Mouse (Mus musculus): ENCODE data around the gene Rnpep. TPM values are rescaled to one million over a fixed set of nuclear protein-coding genes. Genes with fewer than 3 reads are reported as not detected.

Gene Rnpep
- total and polyA plus RNA-seq, 2 experiments from 2014 or later: 50.5 to 61.4 TPM

- Histone ChIP-seq H3K27me3 (ENCODE audit: insufficient read depth, low read length) (no peaks in the 10 kb centered on the region), H3K9ac (replicated peaks; ENCODE audit: low read length) (no peak overlapping the region), H3K9me3 (ENCODE audit: low read length) (no peaks in the 10 kb centered on the region), H3K36me3 (ENCODE audit: insufficient read depth, low read length) (no peaks in the 10 kb centered on the region), H3K4me3 (ENCODE audit: low read length) (no peak overlapping the region), H3K4me1 (ENCODE audit: insufficient read depth, low read length) (no peaks in the 10 kb centered on the region), H3K4me2 (ENCODE audit: low read depth, low read length) (no peak overlapping the region), H3K27ac (no peak overlapping the region)
- WGBS: 86% methylated on average over 9 of the region's 9 CpGs
- ATAC-seq: no peak
- no peak for DNase-seq (ENCODE audit: low spot score)
- no peak for TF ChIP-seq CTCF (IDR thresholded peaks at IDR 0.05; ENCODE audit: low read depth)
These were observed 69.9 kb downstream of the Rnpep start for GRCm38 (mm10) chr1:135213772-135214640.

Other genes with a start within 250 kb of the Rnpep start
- 4.6 and 5.0 TPM in 2 replicates for gene Lgr6, start 178.8 kb downstream of the Rnpep start, total RNA-seq (2014; rRNA removed)
- 2.7 and 3.1 TPM in 2 replicates for gene Lgr6, start 178.8 kb downstream of the Rnpep start, polyA plus RNA-seq (2015; fragmentation: Nextera tagmentation; extraction: Ambion mirVana)
- 0.10 and 0.54 TPM in 2 replicates for gene Ptpn7, start 151.4 kb downstream of the Rnpep start, total RNA-seq (2014; rRNA removed)
- gene Ptpn7, start 151.4 kb downstream of the Rnpep start, polyA plus RNA-seq (2015; fragmentation: Nextera tagmentation; extraction: Ambion mirVana): 0.10 and 0.11 TPM in 2 replicates
- gene Arl8a, start 137.3 kb downstream of the Rnpep start, total RNA-seq (2014; rRNA removed): 251 and 277 TPM in 2 replicates
- 329 and 369 TPM in 2 replicates for gene Arl8a, start 137.3 kb downstream of the Rnpep start, polyA plus RNA-seq (2015; fragmentation: Nextera tagmentation; extraction: Ambion mirVana)
- 42.6 and 66.3 TPM in 2 replicates for gene Gpr37l1, start 116.4 kb downstream of the Rnpep start, total RNA-seq (2014; rRNA removed)
- 24.9 and 32.1 TPM in 2 replicates for gene Gpr37l1, start 116.4 kb downstream of the Rnpep start, polyA plus RNA-seq (2015; fragmentation: Nextera tagmentation; extraction: Ambion mirVana)
- 0.10 TPM in 1 of 2 replicates, not detected in the other for gene Elf3, start 25.5 kb downstream of the Rnpep start, total RNA-seq (2014; rRNA removed)
- gene Elf3, start 25.5 kb downstream of the Rnpep start, polyA plus RNA-seq (2015; fragmentation: Nextera tagmentation; extraction: Ambion mirVana): 0.42 and 0.54 TPM in 2 replicates
- 13.5 and 45.2 TPM in 2 replicates for gene Timm17a, start 29.7 kb upstream of the Rnpep start, total RNA-seq (2014; rRNA removed)
- 201 and 205 TPM in 2 replicates for gene Timm17a, start 29.7 kb upstream of the Rnpep start, polyA plus RNA-seq (2015; fragmentation: Nextera tagmentation; extraction: Ambion mirVana)
- 0.47 TPM in 1 of 2 replicates, not detected in the other for gene Lmod1, start 40.7 kb upstream of the Rnpep start, total RNA-seq (2014; rRNA removed)
- gene Lmod1, start 40.7 kb upstream of the Rnpep start, polyA plus RNA-seq (2015; fragmentation: Nextera tagmentation; extraction: Ambion mirVana): 0.24 and 0.38 TPM in 2 replicates
- 158 and 165 TPM in 2 replicates for gene Shisa4, start 91.2 kb upstream of the Rnpep start, total RNA-seq (2014; rRNA removed)
- 160 and 161 TPM in 2 replicates for gene Shisa4, start 91.2 kb upstream of the Rnpep start, polyA plus RNA-seq (2015; fragmentation: Nextera tagmentation; extraction: Ambion mirVana)
- 118 and 134 TPM in 2 replicates for gene Ipo9, start 146.4 kb upstream of the Rnpep start, total RNA-seq (2014; rRNA removed)
- gene Ipo9, start 146.4 kb upstream of the Rnpep start, polyA plus RNA-seq (2015; fragmentation: Nextera tagmentation; extraction: Ambion mirVana): 90.9 and 91.1 TPM in 2 replicates

Measured in hindbrain, postnatal 0 days (tissue).